Mouse (Mus musculus): ENCODE results near the gene Sult3a2. TPM values are rescaled to one million over a fixed set of nuclear protein-coding genes. Genes with fewer than 3 reads are reported as not detected.
A peak's percentile ranks its signal among the peaks of the same experiment; 100 is the strongest.
"Not testable (repeated sequence)": the region's sequence is repeated elsewhere in the genome, so short reads cannot be mapped to it uniquely, and the experiment has no call there.

The Sult3a2 gene
- total RNA-seq (2021) = under 1 TPM; 0.45 to 0.78 TPM
- long read RNA-seq, experiment 1 = 0 reads
- long read RNA-seq, experiment 2 = 0 reads

DNA sequence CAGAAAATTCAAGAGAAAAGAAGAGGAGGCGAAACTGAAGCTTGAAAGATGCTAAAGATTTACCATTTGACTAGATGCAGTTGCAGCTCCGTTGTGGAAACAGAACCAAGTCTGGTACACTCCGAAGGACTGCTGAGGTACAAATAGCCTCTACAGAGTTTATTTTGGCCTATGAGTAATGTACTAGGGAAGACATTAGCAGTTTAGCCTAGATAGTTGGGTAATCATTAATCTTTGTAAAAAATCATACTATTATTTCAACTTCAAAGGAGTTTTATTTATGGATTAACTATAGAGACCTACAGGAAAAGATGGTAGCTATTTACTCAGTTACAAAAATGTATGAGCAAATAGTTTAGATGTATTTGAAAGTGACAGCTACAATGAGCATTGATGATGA lies at the start of gene Sult3a2:
Gene Sult3a2 (minus strand): TSS at position 101 of the 400 bp plus-strand sequence.
- DNase-seq (ENCODE audit: low spot score in 2 of 2) = no peak

DNA sequence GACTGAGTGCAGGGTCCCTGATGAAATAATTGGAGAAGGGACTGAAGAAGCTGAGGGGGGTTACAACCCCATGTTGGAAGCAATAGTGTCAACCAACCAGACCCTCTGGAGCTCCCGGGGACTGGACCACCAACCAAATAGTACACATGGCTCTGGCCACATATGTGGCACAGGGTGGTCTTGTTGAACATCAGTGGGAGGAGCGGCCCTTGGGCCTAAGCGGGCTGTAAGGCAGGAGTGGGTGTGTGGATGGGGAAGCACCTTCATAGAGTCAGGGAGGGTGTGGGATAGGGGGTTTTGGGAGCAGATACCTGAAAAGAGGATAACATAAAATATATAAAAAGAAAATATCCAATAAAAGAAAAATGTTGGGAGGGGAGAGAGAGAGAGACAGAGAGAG lies 34.4 kb upstream of the Sult3a2 start:
- no peak for DNase-seq (ENCODE audit: low spot score in 2 of 2)

DNA sequence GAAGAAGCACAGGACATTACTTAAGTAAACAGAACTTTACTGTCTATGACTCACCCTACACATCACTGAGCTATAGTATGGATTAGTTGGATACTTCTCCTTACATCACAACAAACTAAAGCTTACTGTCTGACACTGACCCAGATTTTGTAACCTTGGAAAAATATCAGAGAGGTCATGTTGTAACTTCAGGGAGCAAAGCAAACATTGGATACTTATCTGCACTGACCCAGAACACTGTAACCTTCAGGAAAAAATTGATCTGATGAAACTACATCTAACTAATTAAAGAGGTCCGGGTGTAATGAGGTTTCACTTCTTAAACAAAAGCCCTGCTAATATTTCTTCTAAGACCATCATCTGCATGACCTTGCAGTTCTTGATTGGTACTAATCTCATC lies 30.4 kb upstream of the Sult3a2 start:
- no peak for DNase-seq (ENCODE audit: low spot score in 2 of 2)

DNA sequence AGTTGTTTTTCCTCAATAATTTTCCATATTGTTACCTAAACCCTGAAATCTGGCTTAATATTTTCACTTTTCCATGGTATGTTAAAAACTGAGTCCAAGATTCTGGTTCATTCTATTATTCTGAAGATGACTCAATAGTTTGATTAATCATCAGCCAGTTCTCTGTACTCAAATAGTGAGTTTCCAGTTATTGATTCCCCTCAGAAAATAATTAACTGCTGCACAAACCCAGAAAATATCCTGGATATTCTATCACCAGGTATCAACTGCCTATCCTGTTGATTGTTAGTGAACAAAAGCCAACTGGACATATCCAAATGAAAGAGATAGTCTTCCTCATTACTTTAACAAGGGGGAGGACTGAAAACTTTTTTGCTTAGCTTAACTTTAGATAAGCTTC lies 27.8 kb upstream of the Sult3a2 start:
- DNase-seq (ENCODE audit: low spot score in 2 of 2) = no peak

DNA sequence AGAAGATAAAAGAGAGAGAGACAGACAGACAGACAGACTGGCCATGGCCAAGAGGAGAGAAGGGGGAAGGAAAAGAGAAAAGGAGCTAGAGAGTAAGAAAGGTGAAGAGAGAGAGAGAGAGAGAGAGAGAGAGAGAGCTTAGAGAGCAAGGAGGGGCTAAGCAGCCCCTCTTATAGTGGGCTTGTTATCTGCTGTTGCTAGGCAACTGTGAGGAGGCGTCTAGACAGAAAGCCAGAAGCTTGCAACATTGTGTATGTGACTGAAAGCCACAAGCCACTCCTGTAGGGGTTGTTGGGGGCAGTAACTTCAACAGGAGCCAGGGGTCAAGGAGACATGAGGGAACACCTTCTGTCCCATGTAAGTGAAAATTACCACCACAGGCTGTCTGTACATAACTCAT lies 25.3 kb upstream of the Sult3a2 start:
- no peak for DNase-seq (ENCODE audit: low spot score in 2 of 2)

DNA sequence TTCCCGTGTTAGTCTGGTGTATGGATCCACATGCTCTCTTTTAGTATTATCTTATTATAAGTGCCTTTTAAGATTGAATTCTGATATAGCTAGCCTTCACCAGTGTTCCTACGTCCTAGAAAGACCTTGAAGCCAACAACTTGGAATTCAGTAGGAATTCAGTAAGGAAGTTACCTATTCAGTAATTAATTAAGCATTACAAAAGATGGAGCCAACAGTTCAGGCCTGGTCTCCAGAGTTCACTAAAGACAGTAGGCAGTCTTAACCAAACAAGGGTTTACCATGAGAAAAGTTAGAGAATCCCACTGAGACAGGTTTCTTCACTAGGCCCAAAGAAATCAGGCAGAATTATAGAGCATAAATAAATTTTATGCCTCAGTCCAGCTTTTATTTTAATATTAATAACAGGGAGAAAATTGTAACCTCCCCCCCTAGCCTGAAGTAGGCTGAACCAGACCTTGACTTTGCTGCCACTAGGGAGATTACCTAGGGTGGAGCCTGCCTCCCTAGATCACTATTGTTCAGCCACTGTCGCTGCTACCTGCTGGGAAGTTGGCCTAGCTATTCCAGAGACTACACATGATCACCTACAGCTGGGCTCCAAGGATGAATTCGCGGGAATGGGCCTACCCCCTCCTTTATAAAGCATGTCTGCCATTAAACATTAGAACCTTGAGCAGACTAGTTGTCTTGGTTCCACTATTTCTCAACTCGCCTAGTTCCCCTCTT lies 10.9 kb upstream of the Sult3a2 start:
- not testable (repeated sequence) for DNase-seq (ENCODE audit: low spot score in 2 of 2)

DNA sequence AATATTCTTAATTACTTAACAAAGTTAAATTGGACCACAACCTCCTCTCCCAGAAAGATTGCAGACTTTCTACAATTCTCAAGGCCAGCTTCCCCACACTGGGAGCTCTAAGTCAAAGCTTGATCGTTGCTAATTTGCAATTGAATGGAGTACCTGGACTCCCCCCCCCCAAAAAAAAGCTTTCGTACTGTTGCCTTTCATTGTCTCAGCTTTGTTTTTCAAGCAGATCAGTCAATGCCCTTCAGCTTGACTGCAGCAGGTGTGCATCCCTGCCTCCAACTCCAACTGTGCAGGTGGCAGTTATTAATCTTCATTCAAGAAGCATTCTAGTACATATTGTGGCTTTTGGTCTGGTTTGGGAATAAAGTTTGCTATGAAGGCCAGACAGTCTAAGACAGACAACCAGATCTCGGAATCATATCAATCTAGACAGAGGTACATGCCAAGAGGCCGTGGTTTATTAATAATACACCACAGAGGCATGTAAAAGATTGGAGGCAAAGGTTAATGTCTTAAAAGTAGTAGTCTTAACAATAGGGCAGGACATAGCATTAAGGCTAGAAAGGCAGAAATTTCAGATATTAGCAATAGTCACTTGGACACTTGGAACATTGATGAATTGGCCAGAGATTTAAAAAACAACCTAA lies 9.9 kb upstream of the Sult3a2 start:
- not testable (repeated sequence) for DNase-seq (ENCODE audit: low spot score in 2 of 2)

DNA sequence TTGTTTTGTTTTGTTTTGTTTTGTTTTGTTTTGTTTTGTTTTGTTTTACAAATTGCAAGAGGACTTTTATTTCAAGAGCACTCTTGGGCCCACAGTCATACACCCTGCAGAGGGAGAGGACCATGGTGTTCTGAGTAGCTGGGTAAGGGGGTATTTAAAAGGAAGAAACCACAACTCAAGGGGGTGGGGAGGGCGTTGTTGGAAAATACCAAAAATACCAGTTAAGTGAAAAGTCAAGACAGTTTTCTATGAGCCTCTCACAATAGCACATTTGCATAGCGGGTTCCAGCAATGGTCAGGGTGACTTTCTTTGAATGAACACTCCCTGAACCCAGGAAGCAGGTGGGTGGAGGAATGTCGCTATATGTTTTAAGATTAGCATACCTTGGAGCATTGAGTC lies 5.7 kb upstream of the Sult3a2 start:
- DNase-seq (ENCODE audit: low spot score in 2 of 2) = not testable (repeated sequence)

DNA sequence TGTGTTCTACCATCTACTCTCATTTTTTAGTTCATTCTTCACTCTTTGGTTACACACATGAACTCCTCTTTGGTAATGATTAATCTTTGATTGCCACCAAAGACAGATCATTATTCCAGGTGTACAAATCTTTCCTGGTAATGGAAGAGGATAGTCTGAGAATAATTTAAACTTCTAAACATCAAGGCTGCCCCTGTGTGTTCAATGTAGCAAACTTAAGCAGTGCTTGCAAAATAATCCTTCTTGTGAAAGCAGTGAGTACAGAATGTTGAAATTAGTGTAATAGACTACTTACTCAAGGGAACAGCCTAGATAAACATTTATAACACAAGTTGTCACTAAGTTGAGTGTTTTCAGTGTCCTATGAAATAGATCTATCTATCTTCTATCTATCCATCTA lies 1.0 kb upstream of the Sult3a2 start:
- DNase-seq (ENCODE audit: low spot score in 2 of 2) = no peak

DNA sequence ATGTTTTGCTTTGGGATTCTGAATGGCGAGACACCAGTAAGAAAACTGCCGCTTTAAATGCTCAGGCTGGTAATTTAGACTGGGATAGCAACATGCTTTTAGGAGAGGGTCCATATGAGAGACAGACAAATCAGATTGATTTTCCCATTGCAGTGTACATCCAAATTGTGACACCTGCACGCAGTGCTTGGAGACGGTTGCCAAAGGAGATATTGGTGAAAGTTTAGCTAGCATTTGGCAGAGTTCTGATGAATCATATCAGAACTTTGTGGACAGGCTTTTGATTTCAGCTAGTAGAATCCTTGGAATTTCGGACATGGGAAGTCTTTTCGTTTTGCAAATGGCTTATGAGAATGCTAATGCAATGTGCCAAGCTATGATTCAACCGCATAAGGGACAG lies 51.3 kb downstream of the Sult3a2 start:
- not testable (repeated sequence) for DNase-seq (ENCODE audit: low spot score in 2 of 2)

DNA sequence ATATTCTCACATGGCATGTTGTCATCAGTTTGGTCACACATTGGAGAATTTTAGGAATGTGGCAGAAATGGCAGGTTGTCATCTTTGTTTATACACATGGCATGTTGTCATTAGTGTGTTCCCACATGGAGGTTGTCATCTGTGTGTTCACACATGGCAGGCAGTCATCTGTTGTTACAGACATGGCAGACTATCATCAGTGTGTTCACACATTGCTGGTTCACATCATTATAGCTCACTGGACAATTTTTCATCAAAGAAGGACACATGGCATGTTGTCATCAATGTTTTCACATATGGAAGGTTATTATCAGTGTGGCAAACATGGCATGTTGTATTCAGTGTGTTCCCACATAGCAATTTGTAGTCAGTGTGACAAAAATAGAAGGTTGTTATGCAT lies 53.3 kb downstream of the Sult3a2 start:
- peak in 1 of 2 experiments; percentile 40 for DNase-seq (ENCODE audit: low spot score in 2 of 2)

DNA sequence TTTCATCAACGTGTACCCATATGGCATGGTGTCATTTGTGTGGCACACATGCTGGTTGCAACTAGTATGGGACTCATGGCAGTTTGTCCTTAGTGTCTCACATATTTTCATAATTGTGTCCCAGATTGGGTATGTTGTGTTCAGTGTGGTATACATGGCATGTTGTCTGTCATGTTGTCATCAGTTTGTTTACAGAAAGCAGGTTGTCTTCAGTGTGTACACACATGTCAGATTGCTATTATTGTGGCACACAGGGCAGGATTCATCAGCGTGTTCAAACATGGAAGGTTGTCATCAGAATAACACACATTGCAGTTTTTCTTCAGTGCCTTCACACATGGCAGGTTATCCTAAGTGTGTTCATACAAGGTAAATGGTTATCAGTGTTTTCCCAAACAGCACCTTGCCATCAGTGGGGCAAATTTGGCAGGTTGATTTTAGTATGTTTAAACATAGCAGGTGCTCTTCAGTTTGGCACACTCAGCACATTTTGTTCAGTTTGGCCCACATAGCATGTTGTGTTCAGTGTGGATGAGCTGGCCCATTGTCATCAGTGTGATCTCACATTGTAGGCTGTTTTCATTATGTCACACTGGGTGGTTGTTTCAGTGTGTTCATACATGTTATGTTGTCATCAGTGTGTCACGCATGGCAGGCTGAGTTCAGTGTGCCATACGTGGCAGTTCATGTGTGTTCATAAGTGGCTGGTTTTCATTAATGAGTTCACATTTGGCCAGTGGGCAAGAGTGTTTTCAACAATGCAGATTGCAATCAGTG lies 53.9 kb downstream of the Sult3a2 start:
- no peak for DNase-seq (ENCODE audit: low spot score in 2 of 2)

DNA sequence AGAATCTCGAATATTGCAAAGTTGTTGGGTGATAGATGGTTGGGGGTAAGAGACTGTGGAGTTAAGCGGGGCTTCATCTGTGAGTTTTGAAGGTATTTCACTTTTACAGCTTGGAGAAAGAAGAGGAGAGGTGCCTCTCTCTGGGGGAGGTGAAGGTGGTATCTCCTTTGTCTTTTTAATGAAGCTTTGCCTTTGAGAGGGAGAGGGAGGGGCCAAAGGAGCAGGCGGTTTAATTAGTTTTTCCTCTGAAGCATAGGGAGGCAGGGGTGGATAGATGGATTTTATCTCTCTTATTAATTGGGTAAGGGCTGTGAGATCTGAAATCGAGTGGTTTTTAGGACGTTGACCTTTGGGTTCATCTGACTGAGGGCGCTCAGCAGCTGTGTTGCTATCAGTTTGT lies 62.7 kb downstream of the Sult3a2 start:
- DNase-seq (ENCODE audit: low spot score in 2 of 2) = no peak

DNA sequence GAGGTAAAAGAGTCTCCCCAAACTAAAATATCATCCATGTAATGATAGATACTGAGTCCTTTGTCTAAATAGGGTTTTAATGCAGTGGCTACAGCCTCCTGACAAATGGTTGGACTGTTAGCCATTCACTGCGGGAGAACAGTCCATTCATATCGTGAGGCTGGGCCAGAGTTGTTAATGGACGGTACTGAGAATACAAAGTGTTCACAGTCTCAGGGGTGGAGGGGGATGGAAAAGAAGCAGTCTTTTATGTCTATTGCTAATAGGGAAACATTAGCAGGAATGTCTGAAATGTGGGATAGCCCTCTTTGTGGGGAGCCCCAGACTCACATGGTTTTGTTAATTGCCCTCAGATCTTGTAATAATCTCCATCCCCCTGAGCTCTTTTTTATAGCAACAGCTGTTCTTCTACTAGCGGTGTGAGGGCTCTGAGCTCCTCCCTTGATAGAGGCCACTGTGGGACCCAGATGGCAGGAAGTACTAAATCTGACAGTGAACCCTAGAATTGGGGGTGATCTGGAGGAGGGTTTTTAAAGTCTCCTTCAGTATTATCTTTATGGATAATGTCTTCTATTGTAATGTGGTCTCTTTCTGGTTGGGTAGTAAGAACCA lies 64.6 kb downstream of the Sult3a2 start:
- no peak for DNase-seq (ENCODE audit: low spot score in 2 of 2)

Other genes with a start within 250 kb of the Sult3a2 start
- gene Clvs2, start 161.9 kb downstream of the Sult3a2 start, total RNA-seq (2021) = 10 to 100 TPM; 63.7 to 68.4 TPM
- gene Sult3a1, start 71.0 kb upstream of the Sult3a2 start, total RNA-seq (2021) = not detected
- 1 to 10 TPM; 4.9 to 6.1 TPM for gene Rsph4a, start 118.4 kb upstream of the Sult3a2 start, total RNA-seq (2021)
- gene Zup1, start 164.6 kb upstream of the Sult3a2 start, total RNA-seq (2021) = 10 to 100 TPM; 11.7 to 14.3 TPM
- gene Rwdd1, start 232.9 kb upstream of the Sult3a2 start, total RNA-seq (2021) = 100 to 1,000 TPM in 1 of 2 experiments, 10 to 100 TPM in 1; 98.7 to 101 TPM

All from layer of hippocampus, postnatal 14 days (tissue).